Mouse (Mus musculus) hindbrain, embryonic 15.5 days (tissue): Measurements from ENCODE around the gene Ggct. TPM values are rescaled to one million over a fixed set of nuclear protein-coding genes. Genes with fewer than 3 reads are reported as not detected.

Experiments
- ATAC-seq: fragments of 200-750 bp; cut with Nextera tagmentation; 2 replicates; pipeline ENCODE4 v1.8.0; 2017; ENCODE audit warnings: low read depth, moderate number of reproducible peaks, moderate TSS enrichment; ENCODE audit not compliant: low FRiP score
- H3K27ac ChIP-seq: fragments of 300-500 bp; sonication (generic); replicated peaks from 2 replicates; pipeline ENCODE4 v1.5.1; 2015; ENCODE audit warnings: mild to moderate bottlenecking, inconsistent platforms
- H3K27me3 ChIP-seq: fragments of 300-500 bp; sonication (generic); 2 replicates; pipeline ENCODE4 v1.6.1; 2015; ENCODE audit warnings: control low read depth, inconsistent platforms
- H3K36me3 ChIP-seq: fragments of 300-500 bp; sonication (generic); 2 replicates; pipeline ENCODE4 v1.6.1; 2015; ENCODE audit warnings: control low read depth, inconsistent platforms
- H3K4me1 ChIP-seq: fragments of 300-500 bp; sonication (generic); replicated peaks from 2 replicates; pipeline ENCODE4 v1.6.1; 2015; ENCODE audit warnings: control low read depth, inconsistent platforms
- H3K4me2 ChIP-seq: fragments of 300-500 bp; sonication (generic); 2 replicates; pipeline ENCODE4 v1.6.1; 2015; ENCODE audit warnings: moderate library complexity, mild to moderate bottlenecking, inconsistent platforms
- H3K4me3 ChIP-seq: fragments of 300-500 bp; sonication (generic); 2 replicates; pipeline ENCODE4 v1.5.1; 2015; ENCODE audit warnings: mild to moderate bottlenecking, inconsistent platforms
- H3K9ac ChIP-seq: fragments of 300-500 bp; sonication (generic); 2 replicates; pipeline ENCODE4 v1.6.1; 2015; ENCODE audit warnings: inconsistent platforms
- H3K9me3 ChIP-seq: fragments of 300-500 bp; sonication (generic); 2 replicates; pipeline ENCODE4 v1.6.1; 2016; ENCODE audit warnings: control low read depth, inconsistent platforms
- WGBS: fragments of 180-500 bp; shearing (Covaris S2); methylation state at CpG from one replicate; pipeline ENCODE4 v1.1.7; 2015; 5-methylcytosine and 5-hydroxymethylcytosine counted together
- polyA plus RNA-seq: library from polyadenylated mRNA; unstranded; fragments of >200 nt; fragmentation: Nextera tagmentation; extraction: Ambion mirVana; gene quantifications from 2 replicates; pipeline ENCODE4 v1.2.1, GENCODE M21; 2015

Ggct gene
- 12.7 and 15.3 TPM in 2 replicates for polyA plus RNA-seq

DNA sequence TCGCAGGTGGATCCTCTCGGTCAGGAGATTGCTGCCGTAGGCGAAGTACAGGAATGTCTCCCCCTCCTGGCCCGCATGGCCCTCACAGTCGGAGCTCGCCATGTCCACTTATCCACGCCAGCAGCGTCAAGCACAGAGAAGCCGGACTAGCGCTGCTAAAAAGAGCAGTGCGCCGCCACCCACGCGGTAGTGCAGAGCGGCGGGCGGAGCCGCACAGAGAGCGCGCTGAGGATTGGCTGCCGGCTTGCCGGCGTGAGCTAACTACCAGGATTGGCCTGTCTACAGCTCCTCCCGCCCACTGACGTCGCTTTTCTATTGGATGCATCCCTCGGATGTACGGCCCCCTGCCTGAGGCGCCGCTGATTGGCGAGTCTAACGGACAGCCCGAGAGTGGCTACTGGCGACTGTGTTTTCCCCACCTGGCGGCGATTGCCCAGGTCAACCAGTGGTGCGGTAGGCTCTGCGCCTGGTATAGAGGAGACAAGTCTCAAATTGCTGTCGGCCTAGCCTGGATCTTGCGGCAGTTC, at the start of gene Ggct:
Gene Ggct (minus strand): TSS at position 217 of the 527 bp plus-strand sequence.
- Histone ChIP-seq H3K4me1 (peaks cover 12% of the 10 kb centered on the region), H3K27me3 (no peaks in the 10 kb centered on the region), H3K9me3 (no peaks in the 10 kb centered on the region), H3K4me3 (peak within 1 kb of the TSS; percentile 55), H3K9ac (peak within 1 kb of the TSS; percentile 60), H3K36me3 (no peaks in the 10 kb centered on the region), H3K4me2 (peak within 1 kb of the TSS; percentile 81), H3K27ac (peak within 1 kb of the TSS; percentile 56)
- peak; percentile 100 for ATAC-seq
- WGBS: under 1% methylated on average over 40 of the region's 41 CpGs

DNA sequence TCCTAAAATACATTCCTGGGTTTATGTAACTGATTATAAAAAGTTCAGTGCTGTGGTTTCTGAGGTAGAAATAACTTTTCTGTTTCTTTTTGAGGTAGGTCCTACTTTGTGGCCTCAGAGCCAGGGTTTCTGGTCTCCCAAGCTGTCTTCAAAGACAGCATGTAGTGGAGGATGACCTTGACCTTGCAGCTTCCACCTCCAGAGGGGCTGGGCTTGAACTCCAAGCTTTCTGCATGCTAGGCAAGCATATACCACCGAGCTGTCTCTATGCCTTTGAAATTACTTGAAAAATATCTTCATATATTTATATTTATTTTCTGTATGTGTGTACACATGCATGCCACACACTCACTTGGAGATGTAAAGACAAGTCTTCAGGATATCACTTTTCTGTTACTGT, 47.3 kb upstream of the Ggct start:
- H3K4me3 ChIP-seq: no peak overlapping the region
- 70% methylated on average over 1 of the region's 1 CpGs for WGBS

DNA sequence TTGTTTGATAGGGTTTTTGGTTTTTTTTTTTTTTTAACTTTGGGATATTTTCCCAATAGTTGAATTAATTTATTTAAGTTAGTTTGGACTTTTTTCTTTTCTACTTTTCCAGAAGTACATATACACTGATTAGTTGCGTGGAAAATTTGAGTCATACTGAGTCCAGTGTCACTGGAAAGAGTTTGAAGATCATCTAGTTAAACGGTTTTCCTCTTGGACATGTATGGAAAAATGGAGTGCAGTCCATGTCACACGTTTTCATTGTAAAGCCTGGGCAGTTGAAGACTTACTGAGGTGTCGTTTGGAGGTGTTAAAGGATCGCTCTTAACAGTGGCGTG, 46.7 kb upstream of the Ggct start:
- WGBS: 86% methylated on average over 6 of the region's 6 CpGs
- H3K27me3 ChIP-seq: no peaks in the 10 kb centered on the region
- ATAC-seq: no peak
- H3K4me3 ChIP-seq: peak overlapping the region; percentile 79
- peaks cover 40% of the 10 kb centered on the region for H3K4me1 ChIP-seq
- peak overlapping the region; percentile 85 for H3K4me2 ChIP-seq
- no peaks in the 10 kb centered on the region for H3K36me3 ChIP-seq
- H3K9me3 ChIP-seq: no peaks in the 10 kb centered on the region
- H3K9ac ChIP-seq: no peak overlapping the region
- no peak overlapping the region for H3K27ac ChIP-seq

More for the DNA sequence above, 47.3 kb upstream of the Ggct start:
- Histone ChIP-seq H3K9ac (no peak overlapping the region), H3K36me3 (no peaks in the 10 kb centered on the region), H3K4me2 (peak overlapping the region; percentile 85; the same call in 1 of the 2 replicates), H3K4me1 (peaks cover 46% of the 10 kb centered on the region), H3K27me3 (no peaks in the 10 kb centered on the region), H3K9me3 (no peaks in the 10 kb centered on the region), H3K27ac (no peak overlapping the region)
- no peak for ATAC-seq

- peaks cover 34% of the 10 kb centered on the region for H3K4me1 ChIP-seq
- H3K4me2 ChIP-seq: peak overlapping the region; percentile 85
- H3K27ac ChIP-seq: peak overlapping the region; percentile 91
- H3K4me3 ChIP-seq: peak overlapping the region; percentile 79
- H3K36me3 ChIP-seq: no peaks in the 10 kb centered on the region
- no peak for ATAC-seq
- peak overlapping the region; percentile 92 for H3K9ac ChIP-seq
- 1% methylated on average over 12 of the region's 12 CpGs for WGBS
- H3K27me3 ChIP-seq: no peaks in the 10 kb centered on the region
- H3K9me3 ChIP-seq: no peaks in the 10 kb centered on the region
Observed at GRCm38 (mm10) chr6:55038671-55039445, 46.1 kb upstream of the Ggct start.

DNA sequence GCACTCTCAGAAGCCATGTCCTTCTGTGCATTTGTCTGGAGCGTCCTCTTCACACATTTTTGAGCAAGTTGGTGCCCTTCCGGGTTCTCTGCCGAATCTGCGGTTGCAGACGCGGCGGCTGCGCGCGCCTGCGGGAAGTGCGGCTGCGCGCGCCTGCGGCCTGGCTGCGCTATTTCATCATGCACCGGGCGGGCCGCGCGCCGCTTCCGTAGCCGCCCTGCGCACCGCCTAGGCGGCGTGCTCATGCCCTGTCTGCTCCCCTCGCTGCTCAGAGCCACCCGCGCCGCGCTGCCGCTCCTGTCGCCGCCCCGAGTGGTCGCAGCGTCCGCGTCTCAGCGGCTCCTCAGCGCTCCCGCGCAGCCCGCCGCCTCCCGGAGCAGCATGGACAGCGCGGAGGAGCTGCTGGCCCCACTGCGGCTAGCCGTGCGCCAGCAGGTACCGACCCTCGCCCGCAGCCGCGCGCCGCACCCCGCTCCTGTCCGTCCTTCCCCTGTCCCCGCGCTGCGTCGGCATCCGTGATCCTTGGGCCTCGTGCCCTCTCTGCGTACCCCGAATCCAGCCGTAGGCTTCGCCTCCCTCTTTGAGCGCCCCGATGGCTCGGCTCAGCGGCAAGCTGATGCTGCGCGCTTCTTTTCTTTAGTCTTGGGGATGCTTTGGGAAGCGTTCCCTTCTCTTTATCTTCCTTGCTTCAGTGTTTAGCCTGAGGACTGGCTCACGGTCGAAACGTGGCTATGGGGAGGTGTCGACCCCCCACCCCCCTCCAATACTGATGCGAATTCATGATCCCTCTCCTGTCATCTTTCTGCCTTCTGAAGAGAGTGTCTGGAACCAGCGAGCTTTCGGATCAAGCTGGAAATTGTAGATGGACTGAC, 45.3 kb upstream of the Ggct start, which contains the start of gene Gars:
Gene Gars (plus strand): TSS at position 209 of the 872 bp plus-strand sequence.
- under 1% methylated on average over 86 of the region's 87 CpGs for WGBS
- Histone ChIP-seq H3K9ac (peak within 1 kb of the TSS; percentile 92), H3K4me1 (peaks cover 27% of the 10 kb centered on the region), H3K27ac (peak within 1 kb of the TSS; percentile 91), H3K36me3 (no peaks in the 10 kb centered on the region), H3K4me2 (peak within 1 kb of the TSS; percentile 85), H3K4me3 (peak within 1 kb of the TSS; percentile 79), H3K27me3 (no peaks in the 10 kb centered on the region), H3K9me3 (no peaks in the 10 kb centered on the region)
- peak; percentile 97 for ATAC-seq

DNA sequence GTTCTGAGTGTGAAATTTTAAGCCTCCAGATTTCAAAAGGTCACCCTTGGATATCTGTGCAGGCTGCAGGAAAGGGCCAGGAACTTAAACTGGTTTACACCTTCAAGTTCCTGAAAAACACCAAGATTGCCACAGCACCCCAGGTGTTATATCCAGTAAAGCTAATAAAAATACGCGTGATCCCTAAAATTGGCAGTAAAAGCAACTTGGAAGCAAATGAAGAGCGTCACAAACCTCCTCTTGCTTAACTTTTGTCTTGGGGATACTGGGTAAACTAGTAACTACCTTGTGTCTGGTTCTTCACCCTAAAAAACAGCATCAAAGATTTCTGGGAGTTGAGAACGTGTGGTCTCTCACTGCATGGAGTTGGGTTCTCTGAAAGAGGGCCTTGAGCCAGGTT, 44.0 kb upstream of the Ggct start:
- no peak overlapping the region for H3K27ac ChIP-seq
- H3K36me3 ChIP-seq: no peaks in the 10 kb centered on the region
- H3K27me3 ChIP-seq: no peaks in the 10 kb centered on the region
- H3K9me3 ChIP-seq: no peaks in the 10 kb centered on the region
- H3K4me1 ChIP-seq: peaks cover 23% of the 10 kb centered on the region
- ATAC-seq: no peak
- 92% methylated on average over 4 of the region's 4 CpGs for WGBS
- H3K4me2 ChIP-seq: no peak overlapping the region
- no peak overlapping the region for H3K4me3 ChIP-seq
- H3K9ac ChIP-seq: no peak overlapping the region

GRCm38 (mm10) chr6:55027642-55028041, 34.9 kb upstream of the Ggct start:
- H3K27ac ChIP-seq: no peak overlapping the region
- no peaks in the 10 kb centered on the region for H3K36me3 ChIP-seq
- no peak for ATAC-seq
- H3K4me3 ChIP-seq: no peak overlapping the region
- no peaks in the 10 kb centered on the region for H3K9me3 ChIP-seq
- no peaks in the 10 kb centered on the region for H3K4me1 ChIP-seq
- H3K27me3 ChIP-seq: no peaks in the 10 kb centered on the region
- 59% methylated on average over 2 of the region's 2 CpGs for WGBS
- no peak overlapping the region for H3K4me2 ChIP-seq
- no peak overlapping the region for H3K9ac ChIP-seq

DNA sequence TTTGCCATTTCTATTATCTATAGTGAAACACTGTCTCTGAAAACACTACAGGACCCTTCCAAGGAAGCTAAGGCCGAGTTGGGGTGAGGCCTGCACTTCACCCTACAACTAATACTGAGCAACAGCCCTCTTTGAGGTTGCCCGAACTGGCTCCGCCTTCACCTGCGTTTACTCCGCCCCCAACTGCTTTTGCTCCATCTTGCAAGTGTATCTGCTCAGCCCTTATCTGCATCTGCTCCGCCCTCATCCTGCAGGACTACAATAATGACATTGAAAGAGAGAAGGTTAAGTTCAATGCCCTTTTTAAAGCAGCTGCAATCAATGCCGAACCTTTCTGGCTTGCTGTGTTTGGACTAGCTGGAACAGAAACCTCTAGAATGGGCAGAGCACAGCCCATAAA, 29.1 kb upstream of the Ggct start:
- Histone ChIP-seq H3K4me2 (no peak overlapping the region), H3K4me1 (0 out of 2 replicates have a peak, but pooled peaks cover under 1% of the 10 kb centered on the region), H3K36me3 (no peaks in the 10 kb centered on the region), H3K9ac (no peak overlapping the region), H3K4me3 (no peak overlapping the region), H3K9me3 (no peaks in the 10 kb centered on the region), H3K27me3 (0 out of 2 replicates have a peak, but pooled peaks cover 7% of the 10 kb centered on the region), H3K27ac (no peak overlapping the region)
- ATAC-seq: no peak
- 89% methylated on average over 7 of the region's 7 CpGs for WGBS

GRCm38 (mm10) chr6:55018417-55018816, 25.7 kb upstream of the Ggct start:
- Histone ChIP-seq H3K36me3 (no peaks in the 10 kb centered on the region), H3K9ac (no peak overlapping the region), H3K27me3 (0 out of 2 replicates have a peak, but pooled peaks cover 7% of the 10 kb centered on the region), H3K4me3 (no peak overlapping the region), H3K27ac (no peak overlapping the region), H3K4me2 (no peak overlapping the region), H3K4me1 (0 out of 2 replicates have a peak, but pooled peaks cover 6% of the 10 kb centered on the region), H3K9me3 (no peaks in the 10 kb centered on the region)
- ATAC-seq: no peak
- 80% methylated on average over 2 of the region's 2 CpGs for WGBS

GRCm38 (mm10) chr6:55016710-55017583, 24.2 kb upstream of the Ggct start:
- Histone ChIP-seq H3K36me3 (no peaks in the 10 kb centered on the region), H3K9ac (no peak overlapping the region), H3K27me3 (0 out of 2 replicates have a peak, but pooled peaks cover 7% of the 10 kb centered on the region), H3K27ac (no peak overlapping the region), H3K4me3 (no peak overlapping the region), H3K4me1 (0 out of 2 replicates have a peak, but pooled peaks cover 6% of the 10 kb centered on the region), H3K4me2 (0 out of 2 replicates have a peak overlapping the region, but pooled peaks have one; percentile 14), H3K9me3 (no peaks in the 10 kb centered on the region)
- peak; percentile 83 for ATAC-seq
- WGBS: 29% methylated on average over 15 of the region's 15 CpGs

GRCm38 (mm10) chr6:55016236-55016635, 23.5 kb upstream of the Ggct start:
- WGBS: 26% methylated on average over 5 of the region's 5 CpGs
- Histone ChIP-seq H3K27ac (no peak overlapping the region), H3K4me2 (no peak overlapping the region), H3K27me3 (0 out of 2 replicates have a peak, but pooled peaks cover 7% of the 10 kb centered on the region), H3K4me3 (no peak overlapping the region), H3K36me3 (no peaks in the 10 kb centered on the region), H3K9ac (no peak overlapping the region), H3K4me1 (0 out of 2 replicates have a peak, but pooled peaks cover 6% of the 10 kb centered on the region), H3K9me3 (no peaks in the 10 kb centered on the region)
- peak; percentile 50; the same call in 1 of the 2 replicates for ATAC-seq
